Mouse (Mus musculus): ENCODE measurements around the gene Osbp2. TPM values are rescaled to one million over a fixed set of nuclear protein-coding genes. Genes with fewer than 3 reads are reported as not detected.
A peak's percentile ranks its signal among the peaks of the same experiment; 100 is the strongest.

Gene Osbp2
- polyA plus RNA-seq, 1 experiment from 2014 or later: 14.9 TPM

- no peak overlapping the region for H3K4me3 ChIP-seq (replicated peaks)
- 29% methylated on average over 3 of the region's 3 CpGs for WGBS
- ATAC-seq: no peak
- H3K27ac ChIP-seq: no peak overlapping the region
- H3K36me3 ChIP-seq: no peaks in the 10 kb centered on the region
- H3K9ac ChIP-seq (replicated peaks): no peak overlapping the region
- no peak overlapping the region for H3K4me2 ChIP-seq (replicated peaks)
- no peaks in the 10 kb centered on the region for H3K9me3 ChIP-seq
- H3K27me3 ChIP-seq: no peaks in the 10 kb centered on the region
- H3K4me1 ChIP-seq (replicated peaks): no peaks in the 10 kb centered on the region
Observed at GRCm38 (mm10) chr11:3805362-3805761, 58.3 kb downstream of the Osbp2 start.

- Histone ChIP-seq H3K36me3 (no peaks in the 10 kb centered on the region), H3K4me1 (replicated peaks) (no peaks in the 10 kb centered on the region), H3K9ac (replicated peaks) (no peak overlapping the region), H3K4me2 (replicated peaks) (no peak overlapping the region), H3K4me3 (replicated peaks) (no peak overlapping the region), H3K27ac (no peak overlapping the region), H3K9me3 (no peaks in the 10 kb centered on the region), H3K27me3 (no peaks in the 10 kb centered on the region)
- 97% methylated on average over 2 of the region's 2 CpGs for WGBS
- no peak for ATAC-seq
Observed at GRCm38 (mm10) chr11:3804639-3805038, 59.1 kb downstream of the Osbp2 start.

- Histone ChIP-seq H3K9ac (replicated peaks) (no peak overlapping the region), H3K36me3 (no peaks in the 10 kb centered on the region), H3K27ac (no peak overlapping the region), H3K9me3 (no peaks in the 10 kb centered on the region), H3K4me2 (replicated peaks) (no peak overlapping the region), H3K4me3 (replicated peaks) (no peak overlapping the region), H3K27me3 (no peaks in the 10 kb centered on the region), H3K4me1 (replicated peaks) (no peaks in the 10 kb centered on the region)
- no peak for ATAC-seq
- 31% methylated on average over 1 of the region's 1 CpGs for WGBS
Observed at GRCm38 (mm10) chr11:3802057-3802456, 61.6 kb downstream of the Osbp2 start.

- ATAC-seq: no peak
- no peak overlapping the region for H3K4me2 ChIP-seq (replicated peaks)
- no peaks in the 10 kb centered on the region for H3K27me3 ChIP-seq
- no peak overlapping the region for H3K9ac ChIP-seq (replicated peaks)
- 88% methylated on average over 6 of the region's 6 CpGs for WGBS
- H3K9me3 ChIP-seq: no peaks in the 10 kb centered on the region
- H3K4me3 ChIP-seq (replicated peaks): no peak overlapping the region
- H3K4me1 ChIP-seq (replicated peaks): no peaks in the 10 kb centered on the region
- H3K27ac ChIP-seq: no peak overlapping the region
- H3K36me3 ChIP-seq: no peaks in the 10 kb centered on the region
Observed at GRCm38 (mm10) chr11:3797631-3798215, 66.0 kb downstream of the Osbp2 start.

- no peaks in the 10 kb centered on the region for H3K27me3 ChIP-seq
- H3K4me2 ChIP-seq (replicated peaks): no peak overlapping the region
- H3K4me1 ChIP-seq (replicated peaks): no peaks in the 10 kb centered on the region
- no peak overlapping the region for H3K4me3 ChIP-seq (replicated peaks)
- ATAC-seq: no peak
- no peak overlapping the region for H3K9ac ChIP-seq (replicated peaks)
- no peaks in the 10 kb centered on the region for H3K36me3 ChIP-seq
- H3K27ac ChIP-seq: no peak overlapping the region
- H3K9me3 ChIP-seq: no peaks in the 10 kb centered on the region
Observed at GRCm38 (mm10) chr11:3790736-3791135, 73.0 kb downstream of the Osbp2 start.

- ATAC-seq: no peak
Observed at GRCm38 (mm10) chr11:3789919-3790318, 73.8 kb downstream of the Osbp2 start.

GRCm38 (mm10) chr11:3786564-3786963, 77.1 kb downstream of the Osbp2 start:
- Histone ChIP-seq H3K4me2 (replicated peaks) (no peak overlapping the region), H3K27me3 (no peaks in the 10 kb centered on the region), H3K4me1 (replicated peaks) (no peaks in the 10 kb centered on the region), H3K9ac (replicated peaks) (no peak overlapping the region), H3K36me3 (no peaks in the 10 kb centered on the region), H3K4me3 (replicated peaks) (no peak overlapping the region), H3K27ac (no peak overlapping the region), H3K9me3 (no peaks in the 10 kb centered on the region)
- ATAC-seq: peak; percentile 69; the same call in 1 of the 2 replicates
- 17% methylated on average over 6 of the region's 6 CpGs for WGBS

More at GRCm38 (mm10) chr11:3789919-3790318, 73.8 kb downstream of the Osbp2 start:
- Histone ChIP-seq H3K27ac (no peak overlapping the region), H3K4me1 (replicated peaks) (no peaks in the 10 kb centered on the region), H3K9ac (replicated peaks) (no peak overlapping the region), H3K36me3 (no peaks in the 10 kb centered on the region), H3K27me3 (no peaks in the 10 kb centered on the region), H3K4me3 (replicated peaks) (no peak overlapping the region), H3K9me3 (no peaks in the 10 kb centered on the region), H3K4me2 (replicated peaks) (no peak overlapping the region)
- WGBS: 77% methylated on average over 3 of the region's 3 CpGs

GRCm38 (mm10) chr11:3775263-3775644, 88.4 kb downstream of the Osbp2 start:
- Histone ChIP-seq H3K4me2 (replicated peaks) (peak overlapping the region; percentile 79), H3K9ac (replicated peaks) (no peak overlapping the region; the same call in 1 of the 2 replicates), H3K36me3 (no peaks in the 10 kb centered on the region), H3K27me3 (peaks cover 41% of the 10 kb centered on the region), H3K9me3 (no peaks in the 10 kb centered on the region), H3K27ac (no peak overlapping the region), H3K4me1 (replicated peaks) (peaks cover 20% of the 10 kb centered on the region), H3K4me3 (replicated peaks) (peak overlapping the region; percentile 56; the same call in 1 of the 2 replicates)
- no peak for ATAC-seq
- 52% methylated on average over 4 of the region's 4 CpGs for WGBS

- peaks cover 41% of the 10 kb centered on the region for H3K27me3 ChIP-seq
- peaks cover 20% of the 10 kb centered on the region for H3K4me1 ChIP-seq (replicated peaks)
- peak overlapping the region; percentile 72 for H3K27ac ChIP-seq
- peak; percentile 78 for ATAC-seq
- H3K36me3 ChIP-seq: no peaks in the 10 kb centered on the region
- peak overlapping the region; percentile 79 for H3K4me2 ChIP-seq (replicated peaks)
- H3K4me3 ChIP-seq (replicated peaks): peak overlapping the region; percentile 56
- peak overlapping the region; percentile 83 for H3K9ac ChIP-seq (replicated peaks)
- H3K9me3 ChIP-seq: no peaks in the 10 kb centered on the region
- WGBS: 2% methylated on average over 53 of the region's 56 CpGs
Observed at GRCm38 (mm10) chr11:3774463-3775262, 89.0 kb downstream of the Osbp2 start.

GRCm38 (mm10) chr11:3773782-3774462, 89.8 kb downstream of the Osbp2 start:
- Histone ChIP-seq H3K9me3 (no peaks in the 10 kb centered on the region), H3K4me1 (replicated peaks) (peaks cover 20% of the 10 kb centered on the region), H3K4me3 (replicated peaks) (peak overlapping the region; percentile 56), H3K4me2 (replicated peaks) (peak overlapping the region; percentile 79), H3K36me3 (no peaks in the 10 kb centered on the region; the same call in 1 of the 2 replicates), H3K9ac (replicated peaks) (peak overlapping the region; percentile 83), H3K27ac (peak overlapping the region; percentile 72), H3K27me3 (peaks cover 41% of the 10 kb centered on the region)
- ATAC-seq: peak; percentile 63
- WGBS: 24% methylated on average over 6 of the region's 6 CpGs

GRCm38 (mm10) chr11:3773136-3773535, 90.6 kb downstream of the Osbp2 start:
- peak; percentile 35; the same call in 1 of the 2 replicates for ATAC-seq
- peak overlapping the region; percentile 83 for H3K9ac ChIP-seq (replicated peaks)

GRCm38 (mm10) chr11:3771348-3771747, 92.4 kb downstream of the Osbp2 start:
- Histone ChIP-seq H3K4me1 (replicated peaks) (peaks cover 20% of the 10 kb centered on the region), H3K9me3 (no peaks in the 10 kb centered on the region), H3K27me3 (peaks cover 32% of the 10 kb centered on the region), H3K27ac (no peak overlapping the region), H3K9ac (replicated peaks) (no peak overlapping the region), H3K4me3 (replicated peaks) (no peak overlapping the region), H3K4me2 (replicated peaks) (no peak overlapping the region), H3K36me3 (no peaks in the 10 kb centered on the region; the same call in 1 of the 2 replicates)
- 54% methylated on average over 6 of the region's 6 CpGs for WGBS
- no peak for ATAC-seq

More at GRCm38 (mm10) chr11:3773136-3773535, 90.6 kb downstream of the Osbp2 start:
- 80% methylated on average over 8 of the region's 8 CpGs for WGBS
- no peaks in the 10 kb centered on the region for H3K9me3 ChIP-seq
- H3K27me3 ChIP-seq: peaks cover 41% of the 10 kb centered on the region
- peak overlapping the region; percentile 79 for H3K4me2 ChIP-seq (replicated peaks)
- no peaks in the 10 kb centered on the region; the same call in 1 of the 2 replicates for H3K36me3 ChIP-seq
- H3K27ac ChIP-seq: no peak overlapping the region
- H3K4me1 ChIP-seq (replicated peaks): peaks cover 20% of the 10 kb centered on the region
- H3K4me3 ChIP-seq (replicated peaks): peak overlapping the region; percentile 56
